Mouse (Mus musculus): ENCODE results near the gene Setd7.

The Setd7 gene

GRCm38 (mm10) chr3:51475706-51476105, 85.0 kb downstream of the Setd7 start:
- no peak for DNase-seq (ENCODE audit: low spot score in 2 of 2)

- no peak for DNase-seq (ENCODE audit: low spot score in 2 of 2)
These were observed 92.1 kb downstream of the Setd7 start for GRCm38 (mm10) chr3:51468530-51468929.

Data from frontal cortex, postnatal 25 days (tissue).